Mouse (Mus musculus) adrenal gland, postnatal 4 days (tissue): Measurements from ENCODE around the gene Ndufb10. TPM values are rescaled to one million over a fixed set of nuclear protein-coding genes. Genes with fewer than 3 reads are reported as not detected.

ENCODE experiments used
- DNase-seq, 2 experiments: peaks; one replicate each; pipeline ENCODE4 v3.0.0; 2021 to 2022; ENCODE audit warnings: low spot score in 2 of 2, mixed read lengths in 2 of 2
- long read RNA-seq, 2 experiments: library from polyadenylated mRNA; stranded (forward); transcript quantifications; one replicate each; pipeline ENCODE4 v2.0.0; 2021
- total RNA-seq, 2 experiments: library from RNA; stranded (reverse); gene quantifications; 2 replicates each; pipeline ENCODE4 v1.2.3; 2021

Gene Ndufb10
- total RNA-seq, result 100 to 1,000 TPM; 210 to 213 TPM
- long read RNA-seq, experiment 1, transcript Ndufb10-201 (4 exons, 732 nt), result major isoform, 247 of 273 reads
- long read RNA-seq, experiment 1, transcript Ndufb10-204 (2 exons, 430 nt), result minor isoform, 18 of 273 reads
- long read RNA-seq, experiment 1, partial matches to known transcripts, result 0 of 273 reads
- long read RNA-seq, experiment 1, other reads (novel, unspliced or antisense), result 8 of 273 reads
- long read RNA-seq, experiment 2, transcript Ndufb10-204 (2 exons, 430 nt), result minor isoform, 14 of 246 reads
- long read RNA-seq, experiment 2, transcript Ndufb10-201 (4 exons, 732 nt), result major isoform, 175 of 246 reads
- long read RNA-seq, experiment 2, partial matches to known transcripts, result 52 of 246 reads
- long read RNA-seq, experiment 2, other reads (novel, unspliced or antisense), result 4 of 246 reads

GRCm38 (mm10) chr17:24724184-24724583 is at the start of gene Ndufb10:
TSS of gene Ndufb10 (minus strand) at chr17:24724478.
- peak; percentile 97 to 98 for DNase-seq

- DNase-seq, result no peak
These were observed 49.0 kb upstream of the Ndufb10 start for GRCm38 (mm10) chr17:24773241-24773640.

- no peak for DNase-seq
These were observed 44.9 kb upstream of the Ndufb10 start for GRCm38 (mm10) chr17:24769146-24769545.

- DNase-seq, result no peak
These were observed 42.1 kb upstream of the Ndufb10 start for GRCm38 (mm10) chr17:24766266-24766875.

GRCm38 (mm10) chr17:24765016-24765905 is 41.0 kb upstream of the Ndufb10 start:
- no peak for DNase-seq

- DNase-seq, result no peak
These were observed 36.8 kb upstream of the Ndufb10 start for GRCm38 (mm10) chr17:24761121-24761520.

GRCm38 (mm10) chr17:24757394-24757793 is 33.1 kb upstream of the Ndufb10 start:
- DNase-seq, result no peak

GRCm38 (mm10) chr17:24752415-24753394 is 28.4 kb upstream of the Ndufb10 start, which contains the start of gene Hs3st6:
TSS of gene Hs3st6 (plus strand) at chr17:24752988.
- DNase-seq, result no peak

- no peak for DNase-seq
These were observed 27.2 kb upstream of the Ndufb10 start for GRCm38 (mm10) chr17:24751528-24751927.

GRCm38 (mm10) chr17:24746986-24747385 is 22.7 kb upstream of the Ndufb10 start:
- no peak for DNase-seq

- DNase-seq, result peak; percentile 57 to 71
These were observed 21.5 kb upstream of the Ndufb10 start for GRCm38 (mm10) chr17:24745526-24746497.

- no peak for DNase-seq
These were observed 20.1 kb upstream of the Ndufb10 start for GRCm38 (mm10) chr17:24744381-24744780.

- no peak for DNase-seq
These were observed 19.6 kb upstream of the Ndufb10 start for GRCm38 (mm10) chr17:24743896-24744295.

GRCm38 (mm10) chr17:24742307-24742706 is 18.0 kb upstream of the Ndufb10 start:
- no peak for DNase-seq

GRCm38 (mm10) chr17:24739926-24740325 is 15.6 kb upstream of the Ndufb10 start:
- no peak for DNase-seq

GRCm38 (mm10) chr17:24738238-24738637 is 14.0 kb upstream of the Ndufb10 start:
- no peak for DNase-seq

GRCm38 (mm10) chr17:24737135-24737810 is 13.0 kb upstream of the Ndufb10 start:
- no peak for DNase-seq

GRCm38 (mm10) chr17:24736330-24737051 is 12.2 kb upstream of the Ndufb10 start, which contains the start of gene Msrb1:
TSS of gene Msrb1 (plus strand) at chr17:24736642.
- peak; percentile 71 to 93 for DNase-seq
